Mouse (Mus musculus): ENCODE measurements at regions not wholly inside any gene's neighbourhood (a gene's known extent, or its start where the extent isn't known, plus 50 kb on each side); places are given as distances from the start of the nearest gene placed in this dataset.
"Not testable (repeated sequence)": the region's sequence is repeated elsewhere in the genome, so short reads cannot be mapped to it uniquely, and the experiment has no call there.

- peak; percentile 87 for DNase-seq (ENCODE audit: low read depth, low spot score)
These were observed 94.9 kb downstream of the Plppr4 start for GRCm38 (mm10) chr3:117265790-117266189.

- DNase-seq (ENCODE audit: low read depth, low spot score), result no peak
These were observed 112.8 kb downstream of the Plppr4 start for GRCm38 (mm10) chr3:117247833-117248232.

- no peak for DNase-seq (ENCODE audit: low read depth, low spot score)
These were observed 118.9 kb downstream of the Plppr4 start for GRCm38 (mm10) chr3:117241810-117242209.

- no peak for DNase-seq (ENCODE audit: low read depth, low spot score)
These were observed 134.1 kb downstream of the Plppr4 start for GRCm38 (mm10) chr3:117226616-117227015.

- DNase-seq (ENCODE audit: low read depth, low spot score), result no peak
These were observed 135.6 kb downstream of the Plppr4 start for GRCm38 (mm10) chr3:117225041-117225440.

DNA sequence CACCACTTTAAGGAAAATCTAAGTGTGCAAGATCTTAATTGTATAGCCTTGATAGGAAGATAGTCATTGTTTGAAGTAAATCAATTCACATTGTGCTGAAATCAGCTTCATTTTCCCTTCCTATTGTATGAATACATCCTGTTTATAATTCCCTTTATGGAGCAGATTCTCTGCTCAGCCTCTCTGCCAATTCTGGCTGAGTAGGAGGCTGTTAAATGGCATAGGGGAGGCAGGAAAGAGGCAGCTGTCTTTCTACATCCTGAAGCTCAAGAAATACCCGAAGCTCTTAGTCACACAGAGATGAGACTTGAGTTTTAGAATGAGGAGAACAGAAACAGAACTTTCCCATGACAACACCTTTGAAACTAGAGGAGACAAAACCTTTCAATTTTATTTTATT is 142.7 kb downstream of the Plppr4 start:
- peak; percentile 76 for DNase-seq (ENCODE audit: low read depth, low spot score)

DNA sequence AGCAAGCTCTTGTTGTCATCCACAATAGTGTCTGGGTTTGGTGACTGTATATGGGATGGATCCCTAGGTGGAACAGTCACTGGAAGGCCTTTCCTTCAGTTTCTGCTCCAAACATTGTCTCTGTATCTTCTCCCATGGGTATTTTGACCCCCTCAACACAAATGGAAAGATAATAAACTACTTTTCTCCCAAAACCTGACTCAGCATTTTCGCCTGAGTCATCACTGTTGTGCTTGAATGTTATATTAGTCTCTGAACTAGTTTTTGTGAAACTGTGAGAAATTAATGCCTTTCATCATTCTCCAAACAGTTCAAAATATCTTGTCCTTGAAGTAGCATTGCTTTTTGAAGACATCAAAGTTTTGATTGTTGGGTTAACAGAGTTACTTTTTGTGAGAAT is 168.8 kb downstream of the Plppr4 start:
- DNase-seq (ENCODE audit: low read depth, low spot score), result no peak

DNA sequence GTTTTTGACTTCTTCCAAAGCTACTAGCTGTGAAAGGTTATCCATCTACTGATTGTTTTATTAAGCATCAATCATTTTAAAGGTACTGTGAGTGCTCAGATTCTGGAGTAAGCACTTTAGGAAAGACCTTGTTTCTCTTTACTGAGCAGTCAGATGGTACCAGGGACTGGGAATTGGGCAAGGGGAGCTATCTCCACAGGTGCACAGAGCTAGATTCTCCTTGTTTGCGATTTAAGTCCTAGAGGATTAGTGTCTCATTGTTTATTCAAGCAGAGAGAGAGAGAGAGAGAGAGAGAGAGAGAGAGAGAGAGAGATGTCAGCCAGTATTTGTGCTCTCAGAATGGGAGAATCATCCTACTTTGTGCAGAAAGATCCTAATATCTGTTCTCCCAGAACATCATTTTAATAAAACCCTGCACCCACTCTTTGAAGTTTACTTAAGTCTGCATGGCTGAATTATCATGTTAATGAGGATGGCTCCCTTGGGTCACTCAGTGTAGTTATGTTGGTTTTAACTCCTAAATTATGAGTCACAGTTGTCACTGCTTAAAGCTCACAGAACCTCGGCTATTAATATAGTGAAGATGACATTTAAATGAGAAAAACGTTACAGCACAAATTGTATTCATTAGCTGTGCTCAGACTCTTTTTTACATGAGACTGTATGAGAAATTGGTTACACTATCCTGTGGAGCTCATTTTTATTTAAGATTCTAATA is 171.7 kb downstream of the Plppr4 start:
- DNase-seq (ENCODE audit: low read depth, low spot score), result no peak

- no peak for DNase-seq (ENCODE audit: low read depth, low spot score)
These were observed 177.0 kb downstream of the Plppr4 start for GRCm38 (mm10) chr3:117183654-117184184.

- peak; percentile 83 for DNase-seq (ENCODE audit: low read depth, low spot score)
These were observed 190.9 kb downstream of the Plppr4 start for GRCm38 (mm10) chr3:117169740-117170139.

DNA sequence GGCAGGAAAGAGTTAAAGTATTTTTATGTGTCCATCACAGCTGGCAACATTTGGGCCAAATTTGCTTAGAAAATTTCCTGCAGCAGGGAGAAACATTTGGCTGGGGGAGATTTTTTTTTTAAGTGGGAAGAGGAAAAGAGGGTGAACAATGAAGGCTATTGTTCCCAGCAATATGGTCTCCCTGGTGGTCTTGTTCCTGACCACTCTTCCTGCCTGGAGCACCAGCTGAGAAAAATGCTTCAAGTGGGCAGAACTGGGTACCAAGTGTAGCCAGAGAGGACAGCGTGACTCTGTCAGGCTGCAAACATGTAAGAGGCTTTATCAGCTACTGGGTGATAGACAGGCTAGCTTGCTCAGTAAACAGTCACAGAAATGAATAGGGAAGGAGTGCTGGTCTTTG is 194.3 kb upstream of the Palmd start:
- no peak for DNase-seq (ENCODE audit: low read depth, low spot score)

DNA sequence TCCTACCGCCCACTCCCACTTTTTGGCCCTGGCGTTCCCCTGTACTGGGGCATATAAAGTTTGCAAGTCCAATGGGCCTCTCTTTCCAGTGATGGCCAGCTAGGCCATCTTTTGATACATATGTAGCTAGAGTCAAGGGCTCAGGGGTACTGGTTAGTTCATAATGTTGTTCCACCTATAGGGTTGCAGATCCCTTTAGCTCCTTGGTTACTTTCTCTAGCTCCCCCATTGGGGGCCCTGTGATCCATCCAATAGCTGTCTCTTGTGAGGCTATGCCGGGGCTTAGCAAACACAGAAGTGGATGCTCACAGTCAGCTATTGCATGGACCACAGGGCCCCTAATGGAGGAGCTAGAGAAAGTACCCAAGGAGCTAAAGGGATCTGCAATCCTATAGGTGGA is 191.9 kb upstream of the Palmd start:
- not testable (repeated sequence) for DNase-seq (ENCODE audit: low read depth, low spot score)

DNA sequence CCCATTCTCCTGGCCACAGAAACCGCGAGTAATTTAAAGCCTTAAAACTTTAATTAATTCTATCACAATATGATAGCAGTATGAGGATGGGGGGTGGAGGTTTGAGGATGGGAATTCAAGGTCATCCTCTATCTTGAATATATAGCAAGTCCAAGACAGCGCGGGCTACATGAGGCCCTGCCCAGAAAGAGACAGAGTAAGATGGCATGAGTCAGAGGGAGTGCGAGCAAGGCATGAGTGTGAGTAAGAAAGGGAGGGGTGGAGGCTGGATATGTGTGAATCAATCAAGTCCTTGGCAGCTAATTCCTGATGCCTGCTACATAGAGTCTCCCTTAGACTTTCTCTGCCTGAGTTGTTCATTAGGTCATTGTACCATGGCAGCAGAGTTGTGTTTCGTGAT is 186.5 kb upstream of the Palmd start:
- no peak for DNase-seq (ENCODE audit: low read depth, low spot score)

DNA sequence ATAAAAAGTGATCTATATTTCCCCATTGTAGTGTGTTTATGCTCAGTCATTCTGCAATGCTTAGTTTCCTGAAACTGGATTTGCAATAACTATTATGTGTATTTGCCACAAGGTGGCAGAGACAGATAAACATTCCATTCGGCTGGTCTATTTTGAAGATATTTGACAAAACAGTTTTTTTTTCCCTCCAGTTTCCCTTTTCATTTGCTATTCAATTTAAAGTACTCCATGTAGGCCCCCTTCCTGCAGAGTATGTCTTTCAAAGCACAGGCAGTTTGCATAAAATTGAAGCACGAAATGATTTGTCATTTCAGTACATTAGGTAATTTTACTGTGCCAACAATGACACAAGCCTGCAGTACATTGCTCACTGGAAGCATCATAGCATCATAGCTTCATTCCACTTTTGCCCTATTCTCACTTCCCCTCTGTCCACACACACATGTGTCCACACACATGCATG is 184.3 kb upstream of the Palmd start:
- DNase-seq (ENCODE audit: low read depth, low spot score), result peak; percentile 62

- DNase-seq (ENCODE audit: low read depth, low spot score), result no peak
These were observed 183.6 kb upstream of the Palmd start for GRCm38 (mm10) chr3:117152414-117152813.

GRCm38 (mm10) chr3:117147414-117147813 is 178.6 kb upstream of the Palmd start:
- no peak for DNase-seq (ENCODE audit: low read depth, low spot score)

- no peak for DNase-seq (ENCODE audit: low read depth, low spot score)
These were observed 171.0 kb upstream of the Palmd start for GRCm38 (mm10) chr3:117139835-117140234.

GRCm38 (mm10) chr3:117138720-117139119 is 169.9 kb upstream of the Palmd start:
- DNase-seq (ENCODE audit: low read depth, low spot score), result no peak

DNA sequence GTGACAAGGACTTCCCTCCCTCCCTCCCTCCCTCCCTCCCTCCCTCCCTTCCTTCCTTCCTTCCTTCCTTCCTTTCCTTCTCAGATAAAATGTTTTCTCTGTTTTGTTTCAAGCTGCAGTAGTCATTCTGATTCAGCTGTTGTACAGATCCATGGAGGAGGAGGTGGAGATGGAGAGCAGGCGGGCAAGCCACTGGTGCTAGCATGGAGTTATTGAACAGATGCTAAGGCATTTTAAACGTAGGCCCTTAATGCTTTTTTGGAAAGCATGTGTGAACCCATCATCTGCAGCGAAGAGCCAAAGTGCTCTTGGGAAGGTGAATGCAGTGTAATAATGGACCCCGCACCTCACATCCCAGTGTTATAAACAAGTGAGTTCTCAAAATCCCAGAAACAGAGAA is 164.1 kb upstream of the Palmd start:
- no peak for DNase-seq (ENCODE audit: low read depth, low spot score)

DNA sequence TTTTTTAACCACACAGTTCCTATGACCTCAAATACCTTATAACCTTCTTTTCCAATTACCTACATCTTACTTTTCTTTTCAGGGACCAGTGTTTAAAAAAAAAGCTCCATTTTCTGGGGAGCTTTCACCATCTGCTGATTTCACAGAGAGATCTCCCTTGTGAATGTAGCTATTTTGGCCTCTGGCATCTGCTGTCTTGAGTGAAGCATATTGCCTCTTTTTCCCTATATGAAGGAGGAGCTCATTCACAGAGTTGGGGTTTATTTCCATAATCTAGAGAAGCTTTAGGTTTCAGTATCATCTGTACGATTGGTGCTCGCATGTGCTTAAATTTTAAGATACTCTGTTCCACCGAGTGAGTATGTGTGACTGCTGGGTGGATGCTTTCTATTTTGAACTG is 153.4 kb upstream of the Palmd start:
- peak; percentile 82 for DNase-seq (ENCODE audit: low read depth, low spot score)

DNA sequence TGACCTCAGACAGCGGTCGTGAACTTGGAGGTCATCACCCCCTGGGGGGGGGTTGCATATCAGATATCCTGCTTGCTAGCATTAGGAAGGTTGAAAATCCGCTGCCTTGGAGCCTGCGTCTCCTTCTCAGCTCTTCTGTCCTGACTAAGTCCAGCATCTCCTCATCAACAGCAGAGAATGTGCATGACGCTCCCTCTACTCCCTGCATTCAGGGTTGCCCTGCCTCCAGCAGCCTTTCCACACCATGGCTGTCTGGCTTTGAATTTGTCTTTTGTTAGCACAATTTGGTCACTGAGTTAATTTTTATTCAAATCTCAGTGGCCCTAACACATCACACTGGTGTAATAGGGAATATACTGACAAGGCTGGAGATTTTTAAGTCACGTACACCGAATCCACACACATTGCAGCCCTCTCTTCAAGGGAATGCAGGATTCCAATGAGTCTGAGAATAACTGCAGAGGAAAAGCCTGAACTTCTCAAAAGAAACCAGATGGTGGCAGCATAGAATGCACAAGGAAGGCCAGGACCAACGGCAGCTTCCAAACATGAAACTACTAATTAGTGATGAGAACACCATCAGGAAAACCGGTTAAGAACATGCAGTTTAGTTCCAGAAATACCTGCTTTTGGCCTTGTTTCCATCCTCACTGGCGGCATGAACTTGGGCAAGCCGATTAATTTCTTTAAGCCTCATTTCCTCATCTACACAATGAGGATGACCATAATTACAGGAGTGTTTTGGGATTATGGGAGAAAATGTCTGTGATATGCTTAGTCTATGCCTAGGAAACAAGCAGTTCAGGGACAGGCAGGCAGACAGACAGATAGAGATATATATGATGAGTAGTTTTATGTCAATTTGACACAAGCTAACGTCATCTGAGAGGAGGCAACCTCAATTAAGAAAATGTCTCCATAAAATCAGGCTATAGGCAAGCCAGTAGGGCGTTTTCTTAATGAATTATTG is 151.6 kb upstream of the Palmd start:
- DNase-seq (ENCODE audit: low read depth, low spot score), result peak; percentile 74

DNA sequence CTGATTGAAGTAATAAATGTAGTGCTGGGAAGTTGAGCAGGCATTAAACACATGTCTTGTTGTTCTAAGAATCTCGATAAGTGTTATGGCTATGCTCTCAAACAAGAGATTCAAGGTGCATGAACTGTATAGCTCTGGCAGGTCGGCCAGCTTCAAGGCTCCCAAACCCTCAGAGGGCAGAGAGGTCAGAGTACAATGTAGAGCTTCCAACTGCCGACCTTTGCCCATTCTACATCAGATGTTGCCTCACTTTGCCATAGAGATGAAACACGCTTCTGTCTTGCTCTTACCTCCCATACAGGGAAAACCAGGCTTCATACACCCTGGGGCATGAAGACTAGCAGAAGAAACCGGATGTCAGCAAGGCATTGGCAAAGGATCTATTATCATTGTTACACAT is 150.8 kb upstream of the Palmd start:
- DNase-seq (ENCODE audit: low read depth, low spot score), result no peak
